Mouse (Mus musculus): ENCODE results near the gene Taar4. TPM values are rescaled to one million over a fixed set of nuclear protein-coding genes. Genes with fewer than 3 reads are reported as not detected.

The Taar4 gene
- total RNA-seq (2014; rRNA removed) (not detected in 2 replicates), polyA plus RNA-seq (2015; fragmentation: Nextera tagmentation; extraction: Ambion mirVana) (not detected in 2 replicates)

DNA sequence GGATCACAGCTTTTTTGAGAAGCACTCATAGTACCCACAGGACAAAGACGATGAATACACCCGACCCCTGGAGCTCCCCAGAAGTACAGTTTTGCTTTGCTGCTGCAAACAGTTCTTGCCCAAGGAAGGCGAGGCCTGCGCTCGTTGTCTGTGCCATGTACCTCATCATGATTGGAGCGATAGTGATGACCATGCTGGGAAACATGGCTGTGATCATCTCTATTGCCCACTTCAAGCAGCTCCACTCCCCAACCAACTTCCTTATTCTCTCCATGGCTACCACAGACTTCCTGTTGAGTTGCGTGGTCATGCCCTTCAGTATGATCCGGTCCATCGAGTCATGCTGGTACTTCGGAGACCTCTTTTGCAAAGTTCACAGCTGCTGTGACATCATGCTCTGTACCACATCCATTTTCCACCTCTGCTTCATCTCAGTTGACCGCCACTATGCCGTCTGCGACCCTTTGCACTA, at the start of gene Taar4:
TSS of gene Taar4 (plus strand) at position 51 of the 472 bp plus-strand sequence.
- Histone ChIP-seq H3K4me1 (ENCODE audit: insufficient read depth, low read length) (no peaks in the 10 kb centered on the region), H3K27me3 (ENCODE audit: insufficient read depth, low read length) (no peaks in the 10 kb centered on the region), H3K9me3 (ENCODE audit: low read length) (no peaks in the 10 kb centered on the region), H3K27ac (no peak within 1 kb of the TSS), H3K4me3 (ENCODE audit: low read length) (no peak within 1 kb of the TSS), H3K4me2 (ENCODE audit: low read depth, low read length) (no peak within 1 kb of the TSS), H3K36me3 (ENCODE audit: insufficient read depth, low read length) (no peaks in the 10 kb centered on the region), H3K9ac (replicated peaks; ENCODE audit: low read length) (no peak within 1 kb of the TSS)
- TF ChIP-seq CTCF (IDR thresholded peaks at IDR 0.05; ENCODE audit: low read depth) = no peak
- no peak for ATAC-seq
- no peak for DNase-seq (ENCODE audit: low spot score)
- 94% methylated on average over 13 of the region's 13 CpGs for WGBS

DNA sequence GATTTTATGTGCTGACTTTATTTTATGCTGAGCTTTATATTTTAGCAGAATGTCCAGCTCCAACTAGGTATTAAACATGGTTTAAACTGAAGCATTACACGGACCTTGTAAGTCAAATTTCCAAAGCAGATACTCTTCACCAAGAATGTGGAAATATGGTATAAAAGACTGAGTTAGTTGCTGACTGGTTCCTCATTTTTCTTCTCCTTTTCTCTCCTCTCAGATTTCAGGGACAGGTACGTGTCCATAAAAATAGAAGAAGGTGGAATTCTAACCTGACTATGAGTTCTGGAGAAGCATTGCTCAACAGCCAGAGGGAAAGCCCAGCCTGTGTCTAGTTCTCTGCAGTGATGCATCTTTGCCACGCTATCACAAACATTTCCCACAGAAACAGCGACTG, 40.2 kb upstream of the Taar4 start, which contains the start of gene Taar1:
TSS of gene Taar1 (plus strand) at position 301 of the 400 bp plus-strand sequence.
- no peak within 1 kb of the TSS for H3K9ac ChIP-seq (replicated peaks; ENCODE audit: low read length)
- ATAC-seq (no peak), DNase-seq (ENCODE audit: low spot score) (no peak)
- H3K27me3 ChIP-seq (ENCODE audit: insufficient read depth, low read length) = no peaks in the 10 kb centered on the region
- H3K4me1 ChIP-seq (ENCODE audit: insufficient read depth, low read length) = no peaks in the 10 kb centered on the region
- H3K4me2 ChIP-seq (ENCODE audit: low read depth, low read length) = no peak within 1 kb of the TSS
- no peaks in the 10 kb centered on the region for H3K9me3 ChIP-seq (ENCODE audit: low read length)
- 94% methylated on average over 4 of the region's 4 CpGs for WGBS
- H3K36me3 ChIP-seq (ENCODE audit: insufficient read depth, low read length) = no peaks in the 10 kb centered on the region
- no peak within 1 kb of the TSS for H3K4me3 ChIP-seq (ENCODE audit: low read length)
- H3K27ac ChIP-seq = no peak within 1 kb of the TSS
- no peak for TF ChIP-seq CTCF (IDR thresholded peaks at IDR 0.05; ENCODE audit: low read depth)

DNA sequence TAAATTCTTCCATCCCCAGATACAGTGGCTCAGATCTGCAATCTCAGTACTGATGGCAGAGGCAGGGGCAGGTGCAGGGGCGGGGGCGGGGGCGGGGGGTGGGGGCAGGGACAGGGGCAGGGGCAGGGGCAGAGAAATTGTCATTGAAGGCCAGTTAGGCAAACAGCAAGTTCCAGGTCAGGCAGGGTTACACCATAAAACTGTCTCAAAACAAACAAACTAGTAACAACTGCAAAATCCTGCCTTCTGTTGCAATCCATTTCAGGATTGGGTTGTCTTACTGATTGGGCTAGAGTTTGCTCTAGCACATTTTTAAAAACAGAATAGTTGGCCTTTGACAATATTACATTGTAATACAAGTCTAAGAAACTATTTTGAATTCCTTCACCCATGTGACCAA, 37.8 kb upstream of the Taar4 start:
- H3K27me3 ChIP-seq (ENCODE audit: insufficient read depth, low read length) = no peaks in the 10 kb centered on the region
- H3K36me3 ChIP-seq (ENCODE audit: insufficient read depth, low read length) = no peaks in the 10 kb centered on the region
- no peak overlapping the region for H3K4me3 ChIP-seq (ENCODE audit: low read length)
- no peak for DNase-seq (ENCODE audit: low spot score)
- WGBS = 84% methylated on average over 3 of the region's 3 CpGs
- no peaks in the 10 kb centered on the region for H3K9me3 ChIP-seq (ENCODE audit: low read length)
- no peak overlapping the region for H3K9ac ChIP-seq (replicated peaks; ENCODE audit: low read length)
- H3K4me1 ChIP-seq (ENCODE audit: insufficient read depth, low read length) = no peaks in the 10 kb centered on the region
- no peak overlapping the region for H3K4me2 ChIP-seq (ENCODE audit: low read depth, low read length)
- no peak for TF ChIP-seq CTCF (IDR thresholded peaks at IDR 0.05; ENCODE audit: low read depth)
- no peak for ATAC-seq
- no peak overlapping the region for H3K27ac ChIP-seq

DNA sequence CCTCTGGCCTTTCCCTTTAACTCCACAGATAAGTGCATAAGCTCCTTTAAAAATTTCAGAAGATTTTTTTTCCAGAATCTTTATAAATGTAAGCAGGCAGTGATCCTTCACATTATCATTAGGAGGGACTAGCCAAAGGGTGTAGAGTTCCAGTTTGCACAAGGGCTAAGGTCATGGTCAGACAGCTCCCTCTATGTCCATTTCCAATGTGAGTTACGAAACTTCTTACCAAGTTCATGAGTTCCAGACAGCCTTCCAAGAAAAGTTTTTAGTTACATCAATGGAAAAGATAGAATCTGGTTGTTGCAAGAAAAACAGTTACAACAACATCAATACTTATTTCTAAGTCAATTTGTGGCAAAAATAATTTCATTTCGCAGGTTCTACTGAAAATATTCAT, 36.4 kb upstream of the Taar4 start:
- TF ChIP-seq CTCF (IDR thresholded peaks at IDR 0.05; ENCODE audit: low read depth) = no peak

DNA sequence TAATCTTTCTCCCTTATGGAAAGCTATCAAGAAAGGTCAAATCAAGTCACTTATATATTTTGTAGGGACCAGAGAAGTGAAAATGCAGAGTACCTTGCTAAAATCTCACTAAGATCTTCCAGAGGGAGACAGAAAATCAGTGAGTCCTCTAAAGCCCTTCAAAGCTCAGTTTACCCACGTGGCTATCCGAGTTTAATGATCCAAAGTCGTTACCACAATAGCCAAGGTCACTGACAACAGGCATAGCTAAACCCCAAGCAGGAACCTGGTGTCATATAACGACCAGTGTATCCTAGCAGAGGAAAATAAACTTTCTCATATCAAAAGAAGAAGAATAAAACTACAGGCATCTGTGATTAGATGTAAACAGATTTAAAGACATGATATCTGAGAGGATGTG, 22.7 kb upstream of the Taar4 start:
- no peak overlapping the region for H3K4me3 ChIP-seq (ENCODE audit: low read length)
- ATAC-seq (no peak), DNase-seq (ENCODE audit: low spot score) (no peak)
- H3K9ac ChIP-seq (replicated peaks; ENCODE audit: low read length) = no peak overlapping the region
- H3K36me3 ChIP-seq (ENCODE audit: insufficient read depth, low read length) = no peaks in the 10 kb centered on the region
- no peaks in the 10 kb centered on the region for H3K27me3 ChIP-seq (ENCODE audit: insufficient read depth, low read length)
- 54% methylated on average over 4 of the region's 4 CpGs for WGBS
- no peak overlapping the region for H3K4me2 ChIP-seq (ENCODE audit: low read depth, low read length)
- H3K27ac ChIP-seq = no peak overlapping the region
- TF ChIP-seq CTCF (IDR thresholded peaks at IDR 0.05; ENCODE audit: low read depth) = no peak
- no peaks in the 10 kb centered on the region for H3K4me1 ChIP-seq (ENCODE audit: insufficient read depth, low read length)
- no peaks in the 10 kb centered on the region for H3K9me3 ChIP-seq (ENCODE audit: low read length)

More for the DNA sequence above, 36.4 kb upstream of the Taar4 start:
- H3K9ac ChIP-seq (replicated peaks; ENCODE audit: low read length) = no peak overlapping the region
- H3K4me3 ChIP-seq (ENCODE audit: low read length) = no peak overlapping the region
- DNase-seq (ENCODE audit: low spot score) (no peak), ATAC-seq (no peak)
- WGBS = 82% methylated on average over 2 of the region's 2 CpGs
- H3K4me2 ChIP-seq (ENCODE audit: low read depth, low read length) = no peak overlapping the region
- no peaks in the 10 kb centered on the region for H3K4me1 ChIP-seq (ENCODE audit: insufficient read depth, low read length)
- no peak overlapping the region for H3K27ac ChIP-seq
- H3K36me3 ChIP-seq (ENCODE audit: insufficient read depth, low read length) = no peaks in the 10 kb centered on the region
- H3K9me3 ChIP-seq (ENCODE audit: low read length) = no peaks in the 10 kb centered on the region
- H3K27me3 ChIP-seq (ENCODE audit: insufficient read depth, low read length) = no peaks in the 10 kb centered on the region

DNA sequence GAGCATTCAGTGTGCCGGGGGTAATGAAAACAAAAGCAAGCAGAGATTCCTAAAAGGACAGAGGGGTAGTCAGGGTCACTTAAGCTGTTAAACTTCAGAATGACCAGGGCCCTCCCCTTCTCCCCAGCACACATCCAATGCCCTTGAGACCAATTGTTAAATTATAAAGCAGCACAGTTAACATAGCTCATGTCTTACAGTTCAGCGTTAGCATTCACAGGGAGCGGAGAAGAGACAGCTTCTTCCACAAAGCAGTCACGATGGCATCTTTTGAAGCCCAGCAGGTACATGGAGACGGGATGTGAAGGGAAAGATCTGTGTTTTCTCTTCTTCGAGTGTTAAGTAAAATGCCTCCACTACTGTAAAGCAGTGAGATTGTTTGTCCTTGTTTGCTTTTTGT, 22.0 kb upstream of the Taar4 start, which contains the start of gene Taar2:
TSS of gene Taar2 (plus strand) at position 261 of the 400 bp plus-strand sequence.
- H3K36me3 ChIP-seq (ENCODE audit: insufficient read depth, low read length) = no peaks in the 10 kb centered on the region
- H3K27me3 ChIP-seq (ENCODE audit: insufficient read depth, low read length) = no peaks in the 10 kb centered on the region
- peak within 1 kb of the TSS; percentile 31 for H3K4me2 ChIP-seq (ENCODE audit: low read depth, low read length)
- H3K9ac ChIP-seq (replicated peaks; ENCODE audit: low read length) = no peak within 1 kb of the TSS
- ATAC-seq (0 out of 2 replicates have a peak, but pooled peaks have one; percentile 32), DNase-seq (ENCODE audit: low spot score) (no peak)
- no peaks in the 10 kb centered on the region for H3K4me1 ChIP-seq (ENCODE audit: insufficient read depth, low read length)
- no peak within 1 kb of the TSS for H3K4me3 ChIP-seq (ENCODE audit: low read length)
- no peak within 1 kb of the TSS for H3K27ac ChIP-seq
- WGBS = 28% methylated on average over 6 of the region's 6 CpGs
- TF ChIP-seq CTCF (IDR thresholded peaks at IDR 0.05; ENCODE audit: low read depth) = no peak
- no peaks in the 10 kb centered on the region for H3K9me3 ChIP-seq (ENCODE audit: low read length)

DNA sequence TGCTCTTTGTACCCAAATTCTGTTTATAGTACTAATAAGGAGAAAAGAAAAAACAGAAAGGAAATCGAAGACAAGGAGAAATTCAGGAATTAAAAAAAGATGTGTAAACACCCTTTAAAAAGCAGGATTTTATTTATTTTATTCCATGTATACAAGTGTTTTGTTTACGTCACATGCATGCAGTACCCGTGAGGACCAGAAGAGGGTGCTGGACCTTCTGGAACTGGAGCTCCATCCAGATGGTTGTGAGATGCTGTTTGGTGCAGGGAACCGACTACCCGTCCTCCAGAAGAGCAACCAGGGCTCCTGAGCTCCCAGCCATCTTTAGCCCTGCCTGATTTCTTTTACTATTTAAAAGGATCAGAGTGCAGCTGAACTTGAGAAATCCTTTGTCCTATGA, 17.8 kb upstream of the Taar4 start:
- Histone ChIP-seq H3K4me1 (ENCODE audit: insufficient read depth, low read length) (no peaks in the 10 kb centered on the region), H3K9ac (replicated peaks; ENCODE audit: low read length) (no peak overlapping the region), H3K4me3 (ENCODE audit: low read length) (no peak overlapping the region), H3K4me2 (ENCODE audit: low read depth, low read length) (no peak overlapping the region), H3K27me3 (ENCODE audit: insufficient read depth, low read length) (no peaks in the 10 kb centered on the region), H3K36me3 (ENCODE audit: insufficient read depth, low read length) (no peaks in the 10 kb centered on the region), H3K27ac (no peak overlapping the region), H3K9me3 (ENCODE audit: low read length) (no peaks in the 10 kb centered on the region)
- peak; percentile 41 for TF ChIP-seq CTCF (IDR thresholded peaks at IDR 0.05; ENCODE audit: low read depth)
- WGBS = 86% methylated on average over 5 of the region's 5 CpGs
- DNase-seq (ENCODE audit: low spot score) = no peak
- no peak for ATAC-seq
